Mouse (Mus musculus) G1E (cell line): ENCODE data around the gene Nrp2. TPM values are rescaled to one million over a fixed set of nuclear protein-coding genes. Genes with fewer than 3 reads are reported as not detected.
A peak's percentile ranks its signal among the peaks of the same experiment; 100 is the strongest.

ENCODE experiments used
- ATAC-seq: 2 replicates; pipeline ENCODE4 v1.8.0; 2016; ENCODE audit warnings: mild to moderate bottlenecking; ENCODE audit not compliant: insufficient number of reproducible peaks, poor library complexity, low FRiP score, severe bottlenecking; ENCODE audit errors: extremely low read depth
- DNase-seq: peaks from one replicate; pipeline ENCODE4 v3.0.0; 2012; ENCODE audit warnings: low spot score
- H3K27me3 ChIP-seq: 2 replicates; pipeline ENCODE4 v1.6.1; 2012; ENCODE audit warnings: mild to moderate bottlenecking, low read length, inconsistent platforms; ENCODE audit not compliant: insufficient read depth
- H3K36me3 ChIP-seq: replicated peaks from 2 replicates; pipeline ENCODE3; 2012; ENCODE audit warnings: mild to moderate bottlenecking, inconsistent platforms
- H3K4me1 ChIP-seq: 2 replicates; pipeline ENCODE4 v1.6.1; 2012; ENCODE audit warnings: low read depth, low read length, inconsistent platforms, mixed read lengths; ENCODE audit not compliant: insufficient read depth
- H3K4me3 ChIP-seq: 2 replicates; pipeline ENCODE4 v1.5.1; 2012; ENCODE audit warnings: low read depth, mild to moderate bottlenecking, inconsistent platforms, low read length, moderate library complexity, mixed read lengths
- H3K9me3 ChIP-seq: replicated peaks from 2 replicates; pipeline ENCODE4 v1.6.1; 2012; ENCODE audit warnings: inconsistent platforms
- CTCF ChIP-seq: IDR thresholded peaks from 2 replicates; pipeline ENCODE4 v1.5.1; 2012; ENCODE audit warnings: low read depth, low read length, inconsistent platforms, mixed read lengths
- GATA1 ChIP-seq: IDR thresholded peaks from 2 replicates; pipeline ENCODE4 v1.6.1; 2012; ENCODE audit warnings: borderline replicate concordance, low read length, inconsistent platforms, mixed read lengths
- GATA2 ChIP-seq: IDR thresholded peaks from 2 replicates; pipeline ENCODE4 v1.6.1; 2012; ENCODE audit warnings: low read depth, low read length, inconsistent platforms, borderline replicate concordance
- POLR2AphosphoS5 ChIP-seq: IDR thresholded peaks from 2 replicates; pipeline ENCODE4 v1.6.1; 2012; ENCODE audit warnings: low read depth, low read length, inconsistent platforms; ENCODE audit not compliant: insufficient replicate concordance
- TAL1 ChIP-seq: conservative IDR thresholded peaks from 2 replicates; pipeline ENCODE4 v1.6.1; 2012; ENCODE audit warnings: low read depth, low read length, inconsistent platforms, mixed read lengths
- polyA plus RNA-seq: library from polyadenylated mRNA; stranded (reverse); fragments of >175 nt; gene quantifications from 2 replicates; pipeline ENCODE4 v1.2.3, GENCODE M21; 2012
- total RNA-seq, 2 experiments: library from RNA; stranded (forward) in 1 of 2; stranded (reverse) in 1 of 2; fragments of 200-1000 nt in 1 of 2; fragments of >200 nt in 1 of 2; fragmentation: Nextera tagmentation in 1 of 2; gene quantifications; 2 replicates each; pipeline ENCODE4 v1.2.3; 2014 to 2017

The Nrp2 gene
- total and polyA plus RNA-seq, 3 experiments = 0.07 to 0.16 TPM; not detected in 1

GRCm38 (mm10) chr1:62720727-62721705, 17.9 kb downstream of the Nrp2 start:
- H3K36me3 ChIP-seq = no peaks in the 10 kb centered on the region
- peaks cover 10% of the 10 kb centered on the region; the same call in 1 of the 2 replicates for H3K4me1 ChIP-seq
- no peak overlapping the region for H3K4me3 ChIP-seq
- peaks cover 45% of the 10 kb centered on the region for H3K27me3 ChIP-seq
- H3K9me3 ChIP-seq = no peaks in the 10 kb centered on the region
- no peak for DNase-seq
- TF ChIP-seq GATA2 (no peak), CTCF (no peak), GATA1 (no peak), POLR2AphosphoS5 (no peak), TAL1 (no peak)
- ATAC-seq = no peak

GRCm38 (mm10) chr1:62721706-62722187, 18.7 kb downstream of the Nrp2 start:
- H3K36me3 ChIP-seq = no peaks in the 10 kb centered on the region
- no peaks in the 10 kb centered on the region for H3K9me3 ChIP-seq
- peaks cover 10% of the 10 kb centered on the region; the same call in 1 of the 2 replicates for H3K4me1 ChIP-seq
- ATAC-seq = no peak
- H3K4me3 ChIP-seq = no peak overlapping the region
- TF ChIP-seq GATA2 (no peak), POLR2AphosphoS5 (no peak), CTCF (no peak), GATA1 (no peak), TAL1 (no peak)
- DNase-seq = no peak
- peaks cover 48% of the 10 kb centered on the region for H3K27me3 ChIP-seq

- H3K4me3 ChIP-seq = no peak overlapping the region
- H3K4me1 ChIP-seq = peaks cover 10% of the 10 kb centered on the region; the same call in 1 of the 2 replicates
- TF ChIP-seq CTCF = peak; percentile 96
- TF ChIP-seq POLR2AphosphoS5 = no peak
- no peak for TF ChIP-seq TAL1
- TF ChIP-seq GATA2 = no peak
- H3K9me3 ChIP-seq = no peaks in the 10 kb centered on the region
- no peaks in the 10 kb centered on the region for H3K36me3 ChIP-seq
- ATAC-seq = no peak
- peaks cover 44% of the 10 kb centered on the region for H3K27me3 ChIP-seq
- DNase-seq = peak; percentile 52
Observed at GRCm38 (mm10) chr1:62722526-62722925, 19.4 kb downstream of the Nrp2 start.

GRCm38 (mm10) chr1:62723891-62724290, 20.8 kb downstream of the Nrp2 start:
- DNase-seq (no peak), ATAC-seq (no peak)
- H3K27me3 ChIP-seq = peaks cover 39% of the 10 kb centered on the region
- H3K4me3 ChIP-seq = no peak overlapping the region
- peaks cover 11% of the 10 kb centered on the region; the same call in 1 of the 2 replicates for H3K4me1 ChIP-seq
- no peaks in the 10 kb centered on the region for H3K36me3 ChIP-seq
- no peaks in the 10 kb centered on the region for H3K9me3 ChIP-seq
- TF ChIP-seq POLR2AphosphoS5 = no peak
- no peak for TF ChIP-seq TAL1
- TF ChIP-seq CTCF = no peak
- no peak for TF ChIP-seq GATA1
- no peak for TF ChIP-seq GATA2

- peaks cover 38% of the 10 kb centered on the region for H3K27me3 ChIP-seq
- H3K9me3 ChIP-seq = no peaks in the 10 kb centered on the region
- peaks cover 13% of the 10 kb centered on the region; the same call in 1 of the 2 replicates for H3K4me1 ChIP-seq
- no peak for TF ChIP-seq GATA1
- no peak for TF ChIP-seq CTCF
- no peak for TF ChIP-seq POLR2AphosphoS5
- no peak for TF ChIP-seq GATA2
- TF ChIP-seq TAL1 = no peak
- H3K4me3 ChIP-seq = no peak overlapping the region
- no peaks in the 10 kb centered on the region for H3K36me3 ChIP-seq
- ATAC-seq (no peak), DNase-seq (no peak)
Observed at GRCm38 (mm10) chr1:62724461-62725021, 21.5 kb downstream of the Nrp2 start.

GRCm38 (mm10) chr1:62725032-62725678, 22.1 kb downstream of the Nrp2 start:
- Histone ChIP-seq H3K36me3 (no peaks in the 10 kb centered on the region), H3K4me3 (no peak overlapping the region), H3K27me3 (peaks cover 37% of the 10 kb centered on the region), H3K4me1 (peaks cover 8% of the 10 kb centered on the region; the same call in 1 of the 2 replicates), H3K9me3 (no peaks in the 10 kb centered on the region)
- DNase-seq (no peak), ATAC-seq (no peak)
- TF ChIP-seq GATA1 (no peak), GATA2 (no peak), CTCF (no peak), TAL1 (no peak), POLR2AphosphoS5 (no peak)
